Mouse (Mus musculus): ENCODE results near the gene Erich2. TPM values are rescaled to one million over a fixed set of nuclear protein-coding genes. Genes with fewer than 3 reads are reported as not detected.

The Erich2 gene
- polyA plus RNA-seq, 2 experiments = 2.0 to 2.2 TPM

DNA sequence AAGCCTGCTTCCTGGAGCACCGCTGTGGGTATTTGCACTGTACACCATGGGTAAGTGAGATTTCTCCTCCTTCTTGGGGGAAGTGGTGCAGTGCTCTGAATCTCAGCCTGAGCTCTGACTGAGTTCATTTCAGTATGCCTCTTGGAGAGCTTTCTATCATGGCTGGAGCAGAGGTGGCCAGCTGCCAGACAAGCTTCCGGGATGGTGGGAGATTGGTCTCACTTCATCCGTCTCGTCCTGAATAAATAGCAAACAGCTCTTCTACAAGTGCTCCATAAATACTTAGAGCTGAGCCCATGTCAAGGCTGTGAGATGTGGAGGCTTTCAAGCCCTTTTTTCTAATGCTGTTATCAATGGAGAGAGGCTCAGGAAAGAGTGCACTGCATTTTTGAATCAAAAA lies 63.1 kb downstream of the Erich2 start:
- H3K9me3 ChIP-seq (ENCODE audit: control insufficient read depth, low read length) = no peaks in the 10 kb centered on the region
- peaks cover 15% of the 10 kb centered on the region for H3K4me1 ChIP-seq (ENCODE audit: control insufficient read depth, insufficient read depth, low read length)
- WGBS = 74% methylated on average over 4 of the region's 4 CpGs
- no peak overlapping the region for H3K4me3 ChIP-seq (replicated peaks; ENCODE audit: low read length)
- ATAC-seq (ENCODE audit: low FRiP score, low read depth) (no peak), DNase-seq (ENCODE audit: low spot score) (no peak)
- no peak overlapping the region for H3K27ac ChIP-seq (replicated peaks; ENCODE audit: low read depth, low read length)
- no peak overlapping the region for H3K9ac ChIP-seq (ENCODE audit: low read depth, low read length, severe bottlenecking)
- H3K27me3 ChIP-seq (ENCODE audit: control insufficient read depth, insufficient read depth, low read length) = peaks cover 43% of the 10 kb centered on the region
- H3K36me3 ChIP-seq (ENCODE audit: control insufficient read depth, insufficient read depth, low read length) = no peaks in the 10 kb centered on the region
- no peak overlapping the region for H3K4me2 ChIP-seq (replicated peaks; ENCODE audit: low read depth, low read length, severe bottlenecking)
- TF ChIP-seq POLR2A (IDR thresholded peaks at IDR 0.05; ENCODE audit: borderline replicate concordance, extremely low read depth, insufficient read depth, insufficient read length) = no peak

DNA sequence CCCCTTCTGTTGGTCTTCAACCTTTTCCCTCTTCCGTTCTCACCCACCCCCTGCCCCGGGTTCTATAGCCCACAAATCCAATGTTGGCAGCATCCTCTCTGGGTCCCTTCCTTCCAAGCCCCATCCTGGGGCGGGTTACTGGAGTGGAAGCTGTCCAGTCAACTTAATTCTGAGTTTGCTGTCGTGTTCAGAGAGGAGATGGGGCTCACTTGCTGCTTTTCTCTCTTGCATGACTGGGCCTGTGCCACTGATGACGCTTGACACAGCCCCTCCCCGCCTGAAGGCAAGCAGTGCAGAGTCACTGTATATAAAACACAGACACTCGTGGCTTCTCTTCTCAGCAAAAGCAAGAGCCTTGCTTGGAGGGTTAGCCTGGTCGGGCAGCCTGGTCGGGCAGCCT lies 63.6 kb downstream of the Erich2 start:
- no peak for TF ChIP-seq POLR2A (IDR thresholded peaks at IDR 0.05; ENCODE audit: borderline replicate concordance, extremely low read depth, insufficient read depth, insufficient read length)
- Histone ChIP-seq H3K9ac (ENCODE audit: low read depth, low read length, severe bottlenecking) (no peak overlapping the region), H3K9me3 (ENCODE audit: control insufficient read depth, low read length) (no peaks in the 10 kb centered on the region), H3K4me1 (ENCODE audit: control insufficient read depth, insufficient read depth, low read length) (peaks cover 10% of the 10 kb centered on the region), H3K36me3 (ENCODE audit: control insufficient read depth, insufficient read depth, low read length) (no peaks in the 10 kb centered on the region), H3K27ac (replicated peaks; ENCODE audit: low read depth, low read length) (no peak overlapping the region), H3K4me2 (replicated peaks; ENCODE audit: low read depth, low read length, severe bottlenecking) (no peak overlapping the region), H3K27me3 (ENCODE audit: control insufficient read depth, insufficient read depth, low read length) (peaks cover 37% of the 10 kb centered on the region), H3K4me3 (replicated peaks; ENCODE audit: low read length) (no peak overlapping the region)
- no peak for DNase-seq (ENCODE audit: low spot score)
- 59% methylated on average over 9 of the region's 9 CpGs for WGBS
- no peak for ATAC-seq (ENCODE audit: low FRiP score, low read depth)

DNA sequence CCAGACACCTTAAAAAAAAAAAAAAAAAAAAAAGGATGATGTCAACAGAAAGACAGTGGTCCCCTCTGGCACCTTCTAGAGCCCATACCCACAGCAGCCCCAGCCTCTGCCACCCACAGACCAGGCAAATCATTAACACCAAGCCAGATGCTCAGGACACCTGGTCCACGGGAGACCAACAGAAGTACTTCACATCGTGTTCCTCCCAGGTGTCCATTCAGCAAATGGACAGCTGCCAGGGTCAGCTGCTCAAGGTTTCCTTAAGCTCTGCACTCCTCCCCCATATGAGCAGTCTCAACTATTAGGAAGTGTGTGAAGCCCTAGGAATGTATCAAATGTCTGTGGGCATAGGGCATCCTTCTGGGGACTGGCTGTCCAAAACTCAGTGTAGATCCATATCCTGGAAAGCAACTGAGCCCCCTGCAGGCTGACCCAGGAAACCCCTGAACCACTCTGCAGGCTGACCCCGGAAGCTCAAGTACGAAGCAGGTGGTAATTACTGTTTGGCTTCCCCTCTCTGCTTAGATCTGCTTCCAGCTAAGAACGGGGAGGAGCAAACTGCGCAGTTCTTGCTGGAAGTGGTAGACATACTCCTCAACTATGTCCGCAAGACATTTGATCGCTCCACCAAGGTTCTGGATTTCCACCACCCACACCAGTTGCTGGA lies 65.1 kb downstream of the Erich2 start:
- no peak for TF ChIP-seq POLR2A (IDR thresholded peaks at IDR 0.05; ENCODE audit: borderline replicate concordance, extremely low read depth, insufficient read depth, insufficient read length)
- DNase-seq (ENCODE audit: low spot score) (no peak), ATAC-seq (ENCODE audit: low FRiP score, low read depth) (no peak)
- Histone ChIP-seq H3K27ac (replicated peaks; ENCODE audit: low read depth, low read length) (no peak overlapping the region), H3K9me3 (ENCODE audit: control insufficient read depth, low read length) (no peaks in the 10 kb centered on the region), H3K9ac (ENCODE audit: low read depth, low read length, severe bottlenecking) (no peak overlapping the region), H3K4me1 (ENCODE audit: control insufficient read depth, insufficient read depth, low read length) (0 out of 2 replicates have a peak, but pooled peaks cover 3% of the 10 kb centered on the region), H3K36me3 (ENCODE audit: control insufficient read depth, insufficient read depth, low read length) (no peaks in the 10 kb centered on the region), H3K4me3 (replicated peaks; ENCODE audit: low read length) (no peak overlapping the region), H3K27me3 (ENCODE audit: control insufficient read depth, insufficient read depth, low read length) (peaks cover 23% of the 10 kb centered on the region), H3K4me2 (replicated peaks; ENCODE audit: low read depth, low read length, severe bottlenecking) (no peak overlapping the region)
- 70% methylated on average over 8 of the region's 8 CpGs for WGBS

DNA sequence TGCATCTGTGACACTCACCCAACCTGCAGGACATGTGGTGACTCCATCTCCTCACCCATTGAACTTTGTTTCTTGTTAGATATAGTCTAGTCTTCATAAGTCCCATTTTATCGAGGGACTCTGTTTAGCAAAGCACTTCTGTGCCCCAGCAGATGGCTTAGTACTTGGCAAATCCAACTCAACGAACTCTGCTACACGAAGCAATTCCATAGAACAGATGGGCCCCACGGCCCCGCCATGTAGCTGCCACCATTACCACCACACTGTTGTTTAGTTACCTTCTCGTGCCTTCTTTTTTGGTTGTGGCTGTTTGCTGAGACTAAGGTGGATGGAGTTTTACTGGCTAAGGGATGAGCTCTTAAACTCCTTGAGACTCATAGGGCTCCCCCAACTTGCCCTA lies 79.6 kb downstream of the Erich2 start:
- H3K9me3 ChIP-seq (ENCODE audit: control insufficient read depth, low read length) = no peaks in the 10 kb centered on the region
- TF ChIP-seq POLR2A (IDR thresholded peaks at IDR 0.05; ENCODE audit: borderline replicate concordance, extremely low read depth, insufficient read depth, insufficient read length) = no peak
- WGBS = 92% methylated on average over 6 of the region's 6 CpGs

More for the DNA sequence above, 79.6 kb downstream of the Erich2 start:
- DNase-seq (ENCODE audit: low spot score) = no peak
- Histone ChIP-seq H3K27me3 (ENCODE audit: control insufficient read depth, insufficient read depth, low read length) (no peaks in the 10 kb centered on the region), H3K27ac (replicated peaks; ENCODE audit: low read depth, low read length) (no peak overlapping the region), H3K4me2 (replicated peaks; ENCODE audit: low read depth, low read length, severe bottlenecking) (no peak overlapping the region), H3K4me3 (replicated peaks; ENCODE audit: low read length) (no peak overlapping the region), H3K9ac (ENCODE audit: low read depth, low read length, severe bottlenecking) (no peak overlapping the region), H3K36me3 (ENCODE audit: control insufficient read depth, insufficient read depth, low read length) (no peaks in the 10 kb centered on the region), H3K4me1 (ENCODE audit: control insufficient read depth, insufficient read depth, low read length) (no peaks in the 10 kb centered on the region)
- no peak for ATAC-seq (ENCODE audit: low FRiP score, low read depth)

Other genes starting within 250 kb of the Erich2 start
- gene Sp5, start 33.9 kb upstream of the Erich2 start, polyA plus RNA-seq (2012; rRNA removed) = 6.9 and 9.6 TPM in 2 replicates
- 5.8 and 8.2 TPM in 2 replicates for gene Sp5, start 33.9 kb upstream of the Erich2 start, polyA plus RNA-seq (2014; fragmentation: Nextera tagmentation; extraction: Ambion mirVana)
- gene Gad1, start 44.3 kb downstream of the Erich2 start, polyA plus RNA-seq (2012; rRNA removed) = 0.51 and 0.91 TPM in 2 replicates
- gene Gad1, start 44.3 kb downstream of the Erich2 start, polyA plus RNA-seq (2014; fragmentation: Nextera tagmentation; extraction: Ambion mirVana) = 0.37 and 0.39 TPM in 2 replicates
- gene Gorasp2, start 152.8 kb downstream of the Erich2 start, polyA plus RNA-seq (2012; rRNA removed) = 118 and 142 TPM in 2 replicates
- gene Gorasp2, start 152.8 kb downstream of the Erich2 start, polyA plus RNA-seq (2014; fragmentation: Nextera tagmentation; extraction: Ambion mirVana) = 187 and 190 TPM in 2 replicates
- 1.4 and 2.4 TPM in 2 replicates for gene Gm26558, start 153.3 kb downstream of the Erich2 start, polyA plus RNA-seq (2012; rRNA removed)
- 6.5 and 6.9 TPM in 2 replicates for gene Gm26558, start 153.3 kb downstream of the Erich2 start, polyA plus RNA-seq (2014; fragmentation: Nextera tagmentation; extraction: Ambion mirVana)

Data from limb, embryonic 14.5 days (tissue).